Mouse (Mus musculus) intestine, postnatal 0 days (tissue): ENCODE measurements around the gene B3galt4. TPM values are rescaled to one million over a fixed set of nuclear protein-coding genes. Genes with fewer than 3 reads are reported as not detected.
A peak's percentile ranks its signal among the peaks of the same experiment; 100 is the strongest.

Experiments used
- ATAC-seq: fragments of 200-750 bp; cut with Nextera tagmentation; 2 replicates; pipeline ENCODE4 v1.8.0; 2017; ENCODE audit warnings: mild to moderate bottlenecking, moderate TSS enrichment, moderate library complexity
- H3K27ac ChIP-seq: fragments of 300-500 bp; sonication (generic); 2 replicates; pipeline ENCODE4 v1.5.1; 2014; ENCODE audit warnings: mild to moderate bottlenecking, low read depth, low read length, moderate library complexity
- H3K27me3 ChIP-seq: fragments of 300-500 bp; sonication (generic); replicated peaks from 2 replicates; pipeline ENCODE4 v1.6.1; 2014; ENCODE audit warnings: low read length, mixed read lengths; ENCODE audit not compliant: control insufficient read depth, insufficient read depth
- H3K36me3 ChIP-seq: fragments of 300-500 bp; sonication (generic); 2 replicates; pipeline ENCODE4 v1.6.1; 2014; ENCODE audit warnings: mild to moderate bottlenecking, moderate library complexity; ENCODE audit not compliant: control insufficient read depth, insufficient read depth
- H3K4me1 ChIP-seq: fragments of 300-500 bp; sonication (generic); replicated peaks from 2 replicates; pipeline ENCODE4 v1.6.1; 2014; ENCODE audit warnings: antibody characterized with exemption, low read length, mixed read lengths; ENCODE audit not compliant: control insufficient read depth, insufficient read depth
- H3K4me2 ChIP-seq: fragments of 300-500 bp; sonication (generic); replicated peaks from 2 replicates; pipeline ENCODE4 v1.6.1; 2014; ENCODE audit warnings: low read depth, mild to moderate bottlenecking, moderate library complexity
- H3K4me3 ChIP-seq: fragments of 300-500 bp; sonication (generic); 2 replicates; pipeline ENCODE4 v1.5.1; 2014; ENCODE audit warnings: low read depth, low read length
- H3K9ac ChIP-seq: fragments of 300-500 bp; sonication (generic); 2 replicates; pipeline ENCODE4 v1.6.1; 2014; ENCODE audit warnings: mild to moderate bottlenecking, low read depth, low read length
- H3K9me3 ChIP-seq: fragments of 300-500 bp; sonication (generic); 2 replicates; pipeline ENCODE4 v1.6.1; 2016; ENCODE audit warnings: mixed run types; ENCODE audit not compliant: control insufficient read depth
- CTCF ChIP-seq: sonication (generic); IDR thresholded peaks from 2 replicates; pipeline ENCODE4 v1.5.1; 2016; ENCODE audit warnings: low read depth, mild to moderate bottlenecking, control low read depth, antibody characterized with exemption, moderate library complexity
- WGBS: fragments of 180-500 bp; shearing (Covaris S2); extraction: QIAGEN DNeasy Blood & Tissue Kit; methylation state at CpG from one replicate; pipeline ENCODE4 v1.1.7; 2014; 5-methylcytosine and 5-hydroxymethylcytosine counted together
- polyA plus RNA-seq: library from polyadenylated mRNA; unstranded; fragments of >200 nt; fragmentation: Nextera tagmentation; extraction: Ambion mirVana; gene quantifications from 2 replicates; pipeline ENCODE4 v1.2.1, GENCODE M21; 2015

B3galt4 gene
- polyA plus RNA-seq, 1 experiment from 2014 or later, result 15.0 TPM

DNA sequence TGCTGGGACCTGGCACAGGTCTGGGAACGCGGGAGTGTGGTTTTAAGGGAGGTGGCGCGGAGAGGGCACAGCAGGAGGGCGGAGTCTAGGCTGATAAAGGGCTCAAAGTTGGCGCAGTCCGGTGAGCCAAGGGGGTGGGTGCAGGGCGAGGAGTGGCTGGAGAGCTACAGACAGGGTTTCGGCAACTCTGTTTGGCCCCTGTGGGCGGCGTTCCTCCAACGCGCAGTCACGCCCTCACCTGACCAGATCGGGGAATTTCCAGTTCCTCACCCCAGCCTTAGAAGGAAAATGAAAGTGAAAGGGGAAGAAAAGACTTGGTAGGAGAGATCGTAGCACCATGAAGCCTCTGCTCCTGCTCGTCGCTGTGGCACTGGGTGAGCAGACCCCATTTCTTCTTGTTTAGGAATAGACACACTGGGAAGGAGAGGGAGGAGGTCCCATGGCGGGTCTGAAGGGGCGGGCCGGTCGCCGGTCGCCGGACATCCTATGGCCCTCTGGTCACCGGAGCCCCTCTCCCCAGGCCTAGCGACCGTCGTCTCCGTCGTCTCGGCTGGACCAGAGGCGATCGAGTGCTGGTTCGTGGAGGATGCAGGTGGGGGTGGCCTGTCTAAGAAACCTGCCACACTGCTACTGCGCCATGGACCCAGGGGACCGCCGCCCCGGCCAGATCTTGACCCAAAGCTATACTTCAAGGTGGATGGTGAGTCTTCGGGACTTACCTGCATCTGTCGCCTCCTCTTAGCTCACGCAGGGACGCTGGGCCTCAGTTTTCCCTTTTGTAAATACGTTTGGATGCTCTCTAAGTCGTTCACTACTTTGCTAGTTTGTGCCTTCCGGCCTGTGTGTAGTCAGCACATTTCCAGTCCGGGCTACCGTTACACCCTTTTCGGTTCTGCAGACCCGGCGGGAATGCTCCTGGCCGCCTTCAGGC, 31.7 kb downstream of the B3galt4 start:
- TF ChIP-seq CTCF, result peak; percentile 62
- Histone ChIP-seq H3K4me3 (peak overlapping the region; percentile 85), H3K4me2 (peak overlapping the region; percentile 96), H3K9ac (peak overlapping the region; percentile 70), H3K36me3 (peaks cover 21% of the 10 kb centered on the region), H3K4me1 (no peaks in the 10 kb centered on the region; the same call in 1 of the 2 replicates), H3K9me3 (no peaks in the 10 kb centered on the region), H3K27me3 (no peaks in the 10 kb centered on the region), H3K27ac (peak overlapping the region; percentile 88)
- ATAC-seq, result peak; percentile 48
- under 1% methylated on average over 52 of the region's 52 CpGs for WGBS

DNA sequence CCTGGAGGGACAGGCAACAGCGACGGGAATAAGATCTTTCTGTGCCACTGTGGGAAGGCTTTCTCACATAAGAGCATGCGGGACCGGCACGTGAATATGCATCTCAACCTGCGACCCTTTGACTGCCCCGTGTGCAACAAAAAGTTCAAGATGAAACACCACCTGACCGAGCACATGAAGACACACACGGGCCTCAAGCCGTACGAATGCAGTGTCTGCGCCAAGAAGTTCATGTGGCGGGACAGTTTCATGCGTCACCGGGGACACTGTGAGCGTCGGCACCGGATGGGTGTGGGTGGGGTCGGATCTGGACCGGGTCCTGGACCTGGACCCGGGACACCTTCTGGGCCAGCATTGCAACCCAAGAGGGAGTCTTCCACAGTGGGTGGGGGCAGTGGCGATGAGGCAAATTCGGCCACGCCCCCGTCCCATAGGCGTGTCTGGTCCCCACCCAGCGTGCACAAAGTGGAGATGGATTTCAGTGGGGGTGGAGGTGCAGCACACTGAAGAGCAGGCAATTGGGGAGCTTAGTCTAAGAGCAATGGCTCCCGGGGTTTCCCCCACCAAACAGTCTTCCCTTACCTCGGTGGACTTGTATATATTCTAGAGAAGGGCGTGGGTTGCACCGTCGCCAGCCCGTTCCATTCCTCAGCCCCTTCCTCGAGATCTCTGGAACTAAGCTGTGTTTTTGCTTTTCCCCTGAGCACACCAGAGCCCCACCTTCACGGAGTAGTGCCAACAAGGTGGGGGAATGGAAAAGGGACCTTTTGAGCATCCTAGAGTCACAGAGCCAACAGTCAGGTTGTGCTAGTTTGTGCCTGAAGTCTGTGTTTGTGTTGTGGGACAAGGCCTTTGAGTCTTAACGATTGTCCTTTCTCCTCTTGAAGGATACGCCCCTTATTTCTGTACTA, 32.7 kb downstream of the B3galt4 start:
- Histone ChIP-seq H3K36me3 (peaks cover 32% of the 10 kb centered on the region), H3K9me3 (no peaks in the 10 kb centered on the region), H3K4me3 (peak overlapping the region; percentile 85), H3K27me3 (no peaks in the 10 kb centered on the region), H3K4me2 (peak overlapping the region; percentile 96), H3K9ac (no peak overlapping the region), H3K27ac (peak overlapping the region; percentile 88; the same call in 1 of the 2 replicates), H3K4me1 (no peaks in the 10 kb centered on the region; the same call in 1 of the 2 replicates)
- no peak for ATAC-seq
- no peak for TF ChIP-seq CTCF
- WGBS, result 60% methylated on average over 37 of the region's 37 CpGs

DNA sequence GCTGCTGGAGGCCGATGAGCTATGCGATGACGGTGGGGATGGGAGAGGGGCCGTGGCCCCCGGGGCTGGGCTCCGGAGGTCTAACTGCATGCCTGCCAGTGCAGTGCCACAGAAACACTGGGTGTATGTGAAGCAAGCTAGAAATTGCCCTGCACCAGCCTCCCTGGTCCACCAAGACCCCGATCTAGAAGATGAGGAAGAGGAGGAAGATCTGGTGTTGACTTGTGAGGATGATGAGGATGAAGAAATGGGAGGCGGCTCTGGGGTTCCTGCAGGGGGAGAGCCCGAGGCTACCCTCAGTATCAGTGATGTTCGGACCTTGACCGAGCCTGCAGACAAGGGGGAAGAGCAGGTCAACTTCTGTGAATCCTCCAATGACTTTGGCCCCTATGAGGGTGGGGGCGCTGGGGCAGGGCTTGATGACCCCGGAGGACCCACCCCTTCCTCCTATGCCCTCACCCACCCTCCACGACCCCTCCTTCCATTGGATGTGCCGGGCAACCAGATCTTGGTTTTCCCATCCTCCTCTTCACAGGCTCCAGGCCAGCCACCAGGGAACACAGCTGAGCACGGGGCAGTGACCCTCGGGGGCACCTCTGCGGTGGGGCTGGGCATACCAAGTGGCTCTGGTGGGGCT, 33.5 kb downstream of the B3galt4 start:
- Histone ChIP-seq H3K36me3 (peaks cover 38% of the 10 kb centered on the region), H3K27me3 (no peaks in the 10 kb centered on the region), H3K27ac (no peak overlapping the region), H3K4me2 (no peak overlapping the region), H3K4me1 (no peaks in the 10 kb centered on the region; the same call in 1 of the 2 replicates), H3K9ac (no peak overlapping the region), H3K9me3 (no peaks in the 10 kb centered on the region), H3K4me3 (no peak overlapping the region)
- no peak for ATAC-seq
- 82% methylated on average over 18 of the region's 18 CpGs for WGBS
- TF ChIP-seq CTCF, result no peak

DNA sequence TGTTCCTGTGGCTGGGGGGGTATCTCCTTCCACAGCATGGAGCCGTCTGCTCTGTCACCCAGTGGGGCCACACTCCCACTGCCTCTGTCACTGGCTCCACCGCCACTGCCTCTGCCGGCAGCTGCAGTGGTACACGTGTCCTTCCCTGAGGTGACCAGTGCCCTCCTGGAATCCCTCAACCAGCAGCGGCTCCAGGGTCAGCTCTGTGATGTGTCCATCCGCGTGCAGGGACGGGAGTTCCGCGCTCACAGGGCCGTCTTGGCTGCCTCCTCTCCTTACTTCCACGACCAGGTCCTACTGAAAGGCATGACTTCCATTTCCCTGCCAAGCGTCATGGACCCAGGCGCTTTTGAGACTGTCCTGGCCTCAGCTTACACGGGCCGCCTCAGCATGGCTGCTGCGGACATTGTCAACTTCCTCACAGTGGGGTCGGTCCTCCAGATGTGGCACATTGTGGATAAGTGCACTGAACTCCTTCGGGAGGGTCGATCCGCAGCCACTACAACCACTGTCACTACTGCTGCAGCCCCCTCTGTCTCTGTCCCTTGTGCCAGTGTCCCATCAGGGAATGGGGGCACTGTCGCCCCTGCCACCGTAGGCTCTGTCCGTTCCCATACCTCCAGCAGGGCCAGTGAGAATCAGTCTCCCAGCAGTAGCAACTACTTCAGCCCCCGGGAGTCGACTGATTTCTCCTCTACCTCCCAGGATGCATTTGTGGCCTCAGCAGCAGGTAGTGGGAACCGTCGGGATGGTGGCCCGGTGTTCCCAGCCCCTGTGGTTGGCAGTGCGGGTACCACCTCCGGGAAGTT, 34.2 kb downstream of the B3galt4 start:
- no peaks in the 10 kb centered on the region for H3K27me3 ChIP-seq
- H3K4me1 ChIP-seq, result no peaks in the 10 kb centered on the region; the same call in 1 of the 2 replicates
- no peak for ATAC-seq
- no peaks in the 10 kb centered on the region for H3K9me3 ChIP-seq
- peak overlapping the region; percentile 67 for H3K4me3 ChIP-seq
- peak overlapping the region; percentile 7; the same call in 1 of the 2 replicates for H3K9ac ChIP-seq
- peak overlapping the region; percentile 79 for H3K4me2 ChIP-seq
- 77% methylated on average over 31 of the region's 31 CpGs for WGBS
- no peak for TF ChIP-seq CTCF
- H3K27ac ChIP-seq, result no peak overlapping the region
- peaks cover 42% of the 10 kb centered on the region for H3K36me3 ChIP-seq

DNA sequence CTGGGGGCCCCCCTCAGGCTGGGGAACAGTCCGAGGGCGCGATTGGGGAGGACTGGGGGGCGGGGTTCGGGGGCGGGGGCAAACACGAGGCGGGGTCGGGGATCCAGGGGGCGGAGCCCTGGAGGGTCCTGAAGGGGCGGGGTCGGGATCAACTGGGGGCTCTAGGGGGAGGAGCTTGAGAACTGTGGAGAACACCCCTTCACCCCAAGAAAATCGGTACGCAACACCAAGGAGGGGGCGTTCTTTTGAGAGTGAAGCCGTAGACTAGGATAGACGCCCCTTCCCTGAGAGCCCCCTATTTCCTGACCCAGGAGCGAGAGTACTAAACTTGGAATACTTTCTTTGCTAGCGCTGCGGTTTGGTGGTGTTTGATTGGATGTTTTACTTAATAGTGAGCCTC, 35.0 kb downstream of the B3galt4 start:
- under 1% methylated on average over 20 of the region's 20 CpGs for WGBS
- H3K4me3 ChIP-seq, result peak overlapping the region; percentile 67
- peak overlapping the region; percentile 86 for H3K27ac ChIP-seq
- no peaks in the 10 kb centered on the region; the same call in 1 of the 2 replicates for H3K4me1 ChIP-seq
- H3K4me2 ChIP-seq, result peak overlapping the region; percentile 79
- peak overlapping the region; percentile 64 for H3K9ac ChIP-seq
- no peaks in the 10 kb centered on the region for H3K9me3 ChIP-seq
- no peaks in the 10 kb centered on the region for H3K27me3 ChIP-seq
- TF ChIP-seq CTCF, result no peak
- peaks cover 48% of the 10 kb centered on the region for H3K36me3 ChIP-seq
- ATAC-seq, result no peak
